Comparison of ENCODE assay signal across 24 mouse cellular contexts in the genomic region with DNA sequence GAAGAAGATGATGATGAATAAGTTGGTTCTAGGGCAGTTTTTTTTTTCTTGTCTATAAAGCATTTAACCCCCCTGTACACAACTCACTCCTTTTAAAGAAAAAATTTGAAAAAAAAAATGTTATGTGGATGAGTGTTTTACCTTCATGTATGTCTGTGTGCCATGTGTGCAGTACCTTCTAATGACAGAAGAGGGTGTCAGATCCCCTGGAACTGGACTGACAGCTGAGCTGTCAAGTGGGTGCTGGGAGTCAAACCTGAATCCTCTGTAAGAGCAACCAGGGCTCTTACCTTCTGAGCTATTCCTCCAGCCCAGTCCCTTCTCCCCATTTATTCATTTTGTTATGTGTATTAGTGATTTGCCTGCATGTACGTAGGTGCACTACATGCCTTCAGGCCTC. TPM values are rescaled to one million over a fixed set of nuclear protein-coding genes. Genes with fewer than 3 reads are reported as not detected.
DNase-seq lines count a peak whose midpoint lies in the region; ATAC-seq and TF ChIP-seq lines count a peak whose summit lies in the region.
"Had no signal": no experiment of that assay in that cellular context is flagged by ENCODE, and none has a peak within 500 bp of the region (broad histone marks: within the 10 kb centered on the region; RNA-seq: fewer than 3 reads in every experiment).

No protein-coding gene starts in this region.

- H3K4me3 ChIP-seq in layer of hippocampus, adult 2 months: no peak overlapping the region
- H3K4me3 ChIP-seq: embryonic facial prominence, embryonic 12.5 days; forebrain, embryonic 12.5 days; heart, embryonic 10.5 days; hindbrain, embryonic 13.5 days had no signal

- peak; percentile 17; the same call in 1 of the 2 replicates for TF ChIP-seq CTCF in layer of hippocampus, adult 2 months (conservative IDR thresholded peaks at IDR 0.05)

- DNase-seq in layer of hippocampus, adult 2 months (ENCODE audit: low spot score in 2 of 2): no peak
- DNase-seq in layer of hippocampus, adult 9-11 months: no peak
- DNase-seq in ES-CJ7 (ENCODE audit: low read depth, low spot score) (peak; percentile 40), R1 (ENCODE audit: low read depth, low spot score) (peak; percentile 63)
- no peak for DNase-seq in right cerebral cortex, adult 18-20 months
- DNase-seq in adrenal gland, postnatal 14 days: no peak
- DNase-seq: adrenal gland, postnatal 10 days; cerebellum, adult 11 months; cerebellum, adult 8-10 months; cerebellum, postnatal 14 days; gastrocnemius, postnatal 10 days; heart, adult 18-20 months; heart, postnatal 10 days had no signal

- H3K27ac ChIP-seq in layer of hippocampus, adult 2 months: no peak overlapping the region
- H3K27ac ChIP-seq: embryonic facial prominence, embryonic 12.5 days; forebrain, embryonic 12.5 days; heart, embryonic 10.5 days; hindbrain, embryonic 13.5 days; hindbrain, postnatal 0 days had no signal

- 0 out of 2 replicates have a peak, but pooled peaks have one; percentile 34 for ATAC-seq in megakaryocyte progenitor cell, adult 5-6 weeks (replicated peaks; ENCODE audit: poor library complexity)
- no peak for ATAC-seq in monocyte, adult 5-6 weeks (replicated peaks; ENCODE audit: insufficient number of reproducible peaks, low FRiP score, low TSS enrichment, poor library complexity, severe bottlenecking)
- ATAC-seq: forebrain, embryonic 16.5 days; hindbrain, postnatal 0 days had no signal

RNA-seq across cellular contexts. Expression of gene Ctss, which starts 4.4 kb away (rescaled TPM):
- 10 to 100 TPM; 55.0 to 57.5 TPM for total RNA-seq in layer of hippocampus, adult 2 months (2021)
- total RNA-seq in megakaryocyte progenitor cell, adult 5-6 weeks (2015): 43.7 and 64.7 TPM in 2 replicates
- total RNA-seq in megakaryocyte progenitor cell, adult 5-6 weeks (2017): 73.6 and 105 TPM in 2 replicates
- total RNA-seq in monocyte, adult 5-6 weeks (2017): 2,267 to 4,734 TPM (median 3,937 TPM) in 3 replicates
- total RNA-seq in adrenal gland, postnatal 14 days (2021): 15.2 and 28.4 TPM in 2 replicates

RNA-seq across cellular contexts. Expression of gene Hormad1, which starts 28.5 kb away (rescaled TPM):
- not detected for total RNA-seq in layer of hippocampus, adult 2 months (2021)
- total RNA-seq in megakaryocyte progenitor cell, adult 5-6 weeks (2015): not detected in 2 replicates
- not detected in 2 replicates for total RNA-seq in megakaryocyte progenitor cell, adult 5-6 weeks (2017)
- total RNA-seq in monocyte, adult 5-6 weeks (2017): not detected in 3 replicates
- not detected in 2 replicates for total RNA-seq in adrenal gland, postnatal 14 days (2021)
- total RNA-seq: adrenal gland, postnatal 10 days; common myeloid progenitor, adult 5-6 weeks; gastrocnemius, postnatal 10 days; gastrocnemius, postnatal 4 days; heart, adult 18-20 months; heart, postnatal 10 days; hematopoietic stem cell, adult 5-6 weeks; hindbrain, postnatal 0 days had no signal

RNA-seq across cellular contexts. Expression of gene Ctsk, which starts 32.0 kb away (rescaled TPM):
- total RNA-seq in layer of hippocampus, adult 2 months (2021): 1 to 10 TPM; 2.6 TPM
- 0.17 and 0.49 TPM in 2 replicates for total RNA-seq in megakaryocyte progenitor cell, adult 5-6 weeks (2015)
- total RNA-seq in megakaryocyte progenitor cell, adult 5-6 weeks (2017): not detected in 2 replicates
- 0.19 to 0.87 TPM (median 0.75 TPM) in 3 replicates for total RNA-seq in monocyte, adult 5-6 weeks (2017)
- total RNA-seq in adrenal gland, postnatal 14 days (2021): 8.4 and 11.0 TPM in 2 replicates
- total RNA-seq: common myeloid progenitor, adult 5-6 weeks; hematopoietic stem cell, adult 5-6 weeks had no signal

RNA-seq across cellular contexts. Expression of gene Golph3l, which starts 57.7 kb away (rescaled TPM):
- 10 to 100 TPM; 21.6 to 23.2 TPM for total RNA-seq in layer of hippocampus, adult 2 months (2021)
- total RNA-seq in megakaryocyte progenitor cell, adult 5-6 weeks (2015): 57.3 and 60.3 TPM in 2 replicates
- 40.0 and 66.2 TPM in 2 replicates for total RNA-seq in megakaryocyte progenitor cell, adult 5-6 weeks (2017)
- total RNA-seq in monocyte, adult 5-6 weeks (2017): 26.6 to 53.1 TPM (median 29.7 TPM) in 3 replicates
- 33.6 and 35.9 TPM in 2 replicates for total RNA-seq in adrenal gland, postnatal 14 days (2021)

Comparison
In these comparisons a context has a peak if more than half of its experiments do, and no peak if none do; other contexts are left out.
1. DNase-seq: peak in ES-CJ7 (single experiment) and R1 (single experiment); none in layer of hippocampus, adult 2 months (0 of 2), layer of hippocampus, adult 9-11 months (single experiment), right cerebral cortex, adult 18-20 months (single experiment) and adrenal gland, postnatal 14 days (single experiment).
2. RNA of gene Ctss, which starts 4.4 kb away (total RNA-seq): 2,267 to 4,734 TPM in monocyte, adult 5-6 weeks; 43.7 to 105 TPM in megakaryocyte progenitor cell, adult 5-6 weeks, 55.0 to 57.5 TPM in layer of hippocampus, adult 2 months and 15.2 to 28.4 TPM in adrenal gland, postnatal 14 days; every median in the first group is over 10 times any median in the second.